Mouse (Mus musculus) gastrocnemius, postnatal 4 days (tissue): ENCODE measurements around the gene Pgls. TPM values are rescaled to one million over a fixed set of nuclear protein-coding genes. Genes with fewer than 3 reads are reported as not detected.

Source experiments
- DNase-seq, 2 experiments: peaks; one replicate each; pipeline ENCODE4 v3.0.0; 2021 to 2022; ENCODE audit warnings: low spot score in 2 of 2, mixed read lengths in 2 of 2
- microRNA-seq: library from miRNA; unstranded; fragments of <30 nt; microRNA quantifications from one replicate; pipeline ENCODE4 v1.2.0, GENCODE M21; 2021
- total RNA-seq, 2 experiments: library from RNA; stranded (reverse); gene quantifications; 2 replicates each; pipeline ENCODE4 v1.2.3; 2021

The Pgls gene
- total RNA-seq, 2 experiments from 2014 or later = 71.4 to 72.1 TPM

DNA sequence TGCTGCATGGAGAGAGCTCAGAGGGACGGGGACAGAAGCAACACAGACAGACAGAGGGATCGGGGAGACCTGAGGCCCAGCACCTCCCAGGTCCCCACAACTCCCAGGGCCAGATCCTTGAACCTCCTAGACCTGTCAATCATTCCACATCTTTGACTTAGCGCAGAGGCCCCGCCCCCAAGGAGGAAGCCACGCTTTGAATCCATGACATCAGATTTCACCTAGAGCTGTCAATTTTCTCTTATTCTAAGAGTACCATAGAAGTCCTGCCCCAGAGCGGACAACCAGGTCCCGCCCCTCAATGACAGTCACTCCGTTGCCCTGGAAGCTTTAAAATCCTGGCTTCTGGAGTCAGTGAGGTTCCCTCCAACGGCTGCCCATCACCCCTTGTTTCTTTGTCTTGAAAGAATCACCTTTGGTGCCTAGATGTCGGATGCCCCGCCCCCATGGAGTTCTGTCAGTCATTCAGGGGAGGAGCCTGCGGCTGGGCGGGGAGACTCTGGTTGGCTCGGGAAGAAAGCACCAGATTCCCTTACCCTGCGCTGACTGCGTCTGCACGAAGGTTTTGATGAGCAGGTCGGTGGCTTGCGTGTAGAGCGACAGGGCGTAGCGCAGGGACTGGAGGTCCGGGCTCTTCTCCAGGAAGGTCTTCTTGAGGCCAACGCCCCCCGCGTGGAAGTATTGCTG is 42.1 kb downstream of the Pgls start:
- no peak for DNase-seq

DNA sequence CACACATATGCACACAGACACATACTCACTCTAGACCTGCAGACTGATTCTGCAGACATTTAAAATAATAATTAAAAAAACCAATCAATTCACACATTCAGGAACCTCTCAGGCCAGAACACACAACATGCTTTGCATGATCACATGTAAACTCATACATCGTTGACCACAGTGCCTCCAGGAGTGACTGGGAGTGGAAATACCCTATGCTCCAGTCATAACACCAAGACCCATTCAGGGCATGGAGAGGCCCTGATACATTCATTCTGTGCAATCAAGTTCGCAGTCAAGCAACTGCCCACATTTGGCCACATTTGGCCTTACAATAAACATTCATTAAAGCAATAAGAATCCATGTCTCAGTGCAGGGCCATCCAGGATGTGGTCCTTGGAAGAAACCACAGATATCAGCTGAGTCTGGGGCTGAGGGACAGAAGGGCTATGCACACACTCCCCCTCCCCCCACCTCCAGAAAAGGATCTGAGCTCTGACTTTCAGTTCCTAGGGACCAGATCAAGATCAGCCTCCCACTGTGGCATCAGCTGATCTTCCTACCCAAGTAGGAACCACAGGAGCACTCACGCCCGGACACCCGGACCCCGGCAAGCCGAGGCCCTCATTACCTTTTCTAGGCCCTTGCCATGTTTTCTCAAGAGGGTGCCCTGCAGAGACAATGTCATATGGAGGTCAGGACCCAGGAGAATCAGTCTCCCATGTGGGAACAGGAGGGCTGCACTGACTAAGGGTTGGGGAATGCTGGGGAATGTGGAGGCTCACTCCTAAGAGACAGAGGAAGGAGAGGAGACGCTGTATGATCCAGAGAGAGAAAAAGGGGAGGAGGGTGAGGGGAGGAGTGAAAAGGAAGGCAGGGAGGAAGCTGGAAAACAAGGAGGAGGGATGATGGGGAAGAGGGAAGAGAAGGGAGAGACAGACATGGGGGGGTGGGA is 45.4 kb downstream of the Pgls start:
- DNase-seq = no peak

DNA sequence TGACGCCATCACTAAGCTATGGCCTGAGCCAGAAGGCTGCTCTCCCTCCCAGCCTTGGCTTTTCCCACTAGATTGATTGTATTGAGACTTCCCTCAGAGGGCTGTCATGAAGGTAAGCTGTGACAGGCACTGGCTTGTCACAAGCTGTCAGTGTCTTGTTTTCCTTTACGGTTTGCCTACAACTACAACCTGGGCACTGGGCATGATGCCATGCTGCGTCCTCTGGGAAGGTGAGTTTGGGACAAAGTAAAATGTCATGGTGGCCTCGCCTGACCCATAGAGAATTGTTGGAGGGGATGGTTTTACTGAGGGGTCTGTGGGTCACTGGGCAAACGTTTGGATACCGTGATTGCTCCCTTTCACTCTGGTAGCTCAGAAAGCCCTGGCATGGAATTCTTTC is 46.3 kb downstream of the Pgls start:
- no peak for DNase-seq

DNA sequence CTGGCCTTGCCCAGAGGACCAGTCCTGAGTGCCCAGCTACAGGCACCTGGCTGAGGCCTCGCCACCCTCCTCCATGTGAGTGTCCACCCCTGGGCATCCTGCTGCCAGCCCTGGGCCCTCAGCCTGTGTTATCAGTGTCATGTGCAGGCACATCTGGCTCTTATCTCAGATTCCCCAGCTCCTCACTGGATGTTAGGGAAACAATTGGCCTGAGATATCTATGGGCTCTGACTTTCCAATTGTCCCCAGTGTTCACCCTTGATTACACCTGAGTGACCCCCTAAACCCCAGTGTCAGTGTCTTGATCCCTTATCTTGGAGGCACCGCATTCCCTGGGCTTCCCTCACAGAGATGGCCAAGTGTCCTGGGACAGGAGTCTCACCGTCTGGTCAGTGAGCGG is 47.3 kb downstream of the Pgls start:
- DNase-seq = no peak

DNA sequence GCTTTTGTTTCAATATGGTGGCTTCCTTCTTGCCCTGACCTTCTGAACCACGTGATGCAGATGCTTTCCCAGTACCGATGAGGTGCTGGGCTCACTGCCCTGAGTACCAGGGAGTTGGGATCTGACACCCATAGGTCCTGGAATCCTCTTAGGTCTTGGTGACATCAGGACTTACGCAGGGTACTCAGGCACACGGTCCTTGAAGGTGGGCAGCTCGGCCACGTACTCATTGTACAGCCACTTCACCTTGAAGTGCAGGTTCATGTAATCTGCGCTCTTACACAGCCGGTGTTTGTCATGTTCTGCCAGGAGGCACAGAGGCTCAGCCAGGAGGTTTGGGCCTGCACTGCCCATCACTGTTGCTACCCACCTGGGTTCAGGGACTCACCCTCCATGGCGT is 53.5 kb downstream of the Pgls start:
- no peak for DNase-seq

Small RNA genes lying within 50 kb of the gene (microRNA-seq; reads per million reads assigned to microRNA genes)
- gene Mir6769b = not detected

Other genes with a start within 250 kb of the Pgls start
- 100 to 1,000 TPM; 139 to 149 TPM for gene Use1, start 225.3 kb upstream of the Pgls start, total RNA-seq
- 1 to 10 TPM; 8.1 to 9.2 TPM for gene Ocel1, start 220.9 kb upstream of the Pgls start, total RNA-seq
- 10 to 100 TPM; 37.0 to 40.4 TPM for gene Nr2f6, start 210.2 kb upstream of the Pgls start, total RNA-seq
- gene Ushbp1, start 196.4 kb upstream of the Pgls start, total RNA-seq = 10 to 100 TPM; 14.7 to 17.4 TPM
- 10 to 100 TPM; 64.4 to 77.9 TPM for gene Babam1, start 195.3 kb upstream of the Pgls start, total RNA-seq
- 1 to 10 TPM; 6.0 to 7.1 TPM for gene Ankle1, start 186.2 kb upstream of the Pgls start, total RNA-seq
- gene Abhd8, start 128.5 kb upstream of the Pgls start, total RNA-seq = 10 to 100 TPM; 47.1 to 47.3 TPM
- gene Mrpl34, start 127.2 kb upstream of the Pgls start, total RNA-seq = 10 to 100 TPM; 29.0 to 34.4 TPM
- 10 to 100 TPM; 40.3 to 44.2 TPM for gene Dda1, start 123.0 kb upstream of the Pgls start, total RNA-seq
- 10 to 100 TPM; 20.8 to 25.3 TPM for gene Ano8, start 106.2 kb upstream of the Pgls start, total RNA-seq
- gene Gtpbp3, start 104.1 kb upstream of the Pgls start, total RNA-seq = 10 to 100 TPM; 17.8 to 19.1 TPM
- gene Plvap, start 80.4 kb upstream of the Pgls start, total RNA-seq = 10 to 100 TPM; 15.9 to 16.6 TPM
- under 1 TPM; 0.47 to 0.83 TPM for gene Ccdc194, start 66.5 kb upstream of the Pgls start, total RNA-seq
- 10 to 100 TPM; 18.3 to 20.1 TPM for gene Bst2, start 54.7 kb upstream of the Pgls start, total RNA-seq
- gene Mvb12a, start 49.3 kb upstream of the Pgls start, total RNA-seq = 10 to 100 TPM; 30.3 to 33.1 TPM
- under 1 TPM in 1 of 2 experiments, not detected in 1; 0.21 TPM for gene Tmem221, start 33.3 kb upstream of the Pgls start, total RNA-seq
- under 1 TPM; 0.26 to 0.29 TPM for gene Nxnl1, start 25.6 kb upstream of the Pgls start, total RNA-seq
- 10 to 100 TPM; 51.7 to 52.8 TPM for gene Slc27a1, start 23.3 kb upstream of the Pgls start, total RNA-seq
- 1 to 10 TPM; 1.8 to 2.6 TPM for gene Fam129c, start 5.5 kb downstream of the Pgls start, total RNA-seq
- 10 to 100 TPM; 63.9 to 77.4 TPM for gene Colgalt1, start 18.8 kb downstream of the Pgls start, total RNA-seq
- gene Unc13a, start 79.6 kb downstream of the Pgls start, total RNA-seq = under 1 TPM; 0.22 to 0.47 TPM
- 1 to 10 TPM; 5.0 to 6.5 TPM for gene Jak3, start 84.1 kb downstream of the Pgls start, total RNA-seq
- 1 to 10 TPM; 2.6 to 3.4 TPM for gene Insl3, start 97.0 kb downstream of the Pgls start, total RNA-seq
- 1 to 10 TPM; 4.1 to 4.5 TPM for gene B3gnt3, start 109.6 kb downstream of the Pgls start, total RNA-seq
- gene Fcho1, start 133.5 kb downstream of the Pgls start, total RNA-seq = 1 to 10 TPM in 1 of 2 experiments, under 1 TPM in 1; 0.61 to 1.5 TPM